Mouse (Mus musculus) CH12.LX (cell line): Measurements from ENCODE around the gene Ube2i. TPM values are rescaled to one million over a fixed set of nuclear protein-coding genes. Genes with fewer than 3 reads are reported as not detected.

Experiments used
- DNase-seq: peaks from one replicate; pipeline ENCODE4 v3.0.0-alpha.2; 2013; ENCODE audit errors: extremely low read depth
- H3K27ac ChIP-seq: 2 replicates; pipeline ENCODE4 v1.5.1; 2012; ENCODE audit warnings: low read depth, mild to moderate bottlenecking, control low read depth, moderate library complexity; ENCODE audit not compliant: insufficient read depth
- H3K27me3 ChIP-seq: replicated peaks from 2 replicates; pipeline ENCODE3; 2012; ENCODE audit warnings: inconsistent platforms
- H3K36me3 ChIP-seq, 2 experiments: replicated peaks in 1 of 2; 2 replicates each; pipeline versions ENCODE3 to v1.6.1; 2012; ENCODE audit warnings: inconsistent platforms in 1 of 2, low read length in 1 of 2, mild to moderate bottlenecking in 1 of 2, mixed read lengths in 1 of 2, moderate library complexity in 1 of 2; ENCODE audit not compliant: control insufficient read depth in 1 of 2, insufficient read depth in 1 of 2
- H3K4me1 ChIP-seq, 2 experiments: 2 replicates each; pipeline ENCODE4 v1.6.1; 2012; ENCODE audit warnings: inconsistent platforms in 1 of 2, moderate library complexity in 1 of 2; ENCODE audit not compliant: insufficient read depth in 2 of 2, control insufficient read depth in 1 of 2
- H3K4me2 ChIP-seq: 2 replicates; pipeline ENCODE4 v1.6.1; 2012; ENCODE audit warnings: low read depth, mild to moderate bottlenecking, control low read depth; ENCODE audit not compliant: poor library complexity, insufficient read depth, severe bottlenecking
- H3K4me3 ChIP-seq, 3 experiments: fragments of 150-350 bp in 1 of 3; sonication (generic) in 1 of 3; replicated peaks in 1 of 3; 2 replicates each; pipeline versions ENCODE3 to v1.5.1; 2011 to 2012; ENCODE audit warnings: low read depth in 2 of 3, low read length in 2 of 3, mild to moderate bottlenecking in 2 of 3, moderate library complexity in 2 of 3, control low read depth in 1 of 3, improper control_type of control experiment in 1 of 3, inconsistent platforms in 1 of 3, mixed read lengths in 1 of 3; ENCODE audit not compliant: poor library complexity in 1 of 3
- H3K79me2 ChIP-seq: replicated peaks from 2 replicates; pipeline ENCODE4 v1.6.1; 2012; ENCODE audit warnings: mild to moderate bottlenecking, moderate library complexity; ENCODE audit not compliant: control insufficient read depth, poor library complexity, insufficient read depth, severe bottlenecking; ENCODE audit errors: extremely low read depth
- H3K9ac ChIP-seq: 2 replicates; pipeline ENCODE4 v1.6.1; 2012; ENCODE audit warnings: low read depth, mild to moderate bottlenecking, control low read depth, moderate library complexity; ENCODE audit not compliant: insufficient read depth
- H3K9me3 ChIP-seq: replicated peaks from 2 replicates; pipeline ENCODE3; 2012; ENCODE audit warnings: low read length, inconsistent platforms, mixed read lengths
- BHLHE40 ChIP-seq: IDR thresholded peaks from 2 replicates; pipeline ENCODE4 v1.6.1; 2011; ENCODE audit warnings: mild to moderate bottlenecking, low read depth, low read length, improper control_type of control experiment
- CTCF ChIP-seq, 2 experiments: IDR thresholded peaks in 1 of 2; conservative IDR thresholded peaks in 1 of 2; 2 replicates each; pipeline ENCODE4 v1.5.1; 2011 to 2012; ENCODE audit warnings: low read depth in 2 of 2, low read length in 2 of 2, improper control_type of control experiment in 1 of 2, inconsistent platforms in 1 of 2, mild to moderate bottlenecking in 1 of 2, moderate library complexity in 1 of 2
- E2F4 ChIP-seq: IDR thresholded peaks from 2 replicates; pipeline ENCODE4 v1.6.1; 2011; ENCODE audit warnings: low read depth, low read length, improper control_type of control experiment; ENCODE audit not compliant: insufficient replicate concordance
- ELF1 ChIP-seq: IDR thresholded peaks from 2 replicates; pipeline ENCODE4 v1.6.1; 2014; ENCODE audit warnings: low read depth, mild to moderate bottlenecking, inconsistent platforms, low read length, improper control_type of control experiment
- EP300 ChIP-seq: IDR thresholded peaks from 2 replicates; pipeline ENCODE4 v1.6.1; 2011; ENCODE audit warnings: low read length, improper control_type of control experiment
- KAT2A ChIP-seq: IDR thresholded peaks from 2 replicates; pipeline ENCODE4 v1.6.1; 2012; ENCODE audit warnings: low read length, improper control_type of control experiment, inconsistent platforms; ENCODE audit not compliant: insufficient replicate concordance
- MAFK ChIP-seq: IDR thresholded peaks from 2 replicates; pipeline ENCODE4 v1.6.1; 2011; ENCODE audit warnings: low read length, improper control_type of control experiment; ENCODE audit not compliant: insufficient replicate concordance
- MAX ChIP-seq: IDR thresholded peaks from 2 replicates; pipeline ENCODE4 v1.6.1; 2011; ENCODE audit warnings: low read length, improper control_type of control experiment
- MYC ChIP-seq: IDR thresholded peaks from 2 replicates; pipeline ENCODE4 v1.6.1; 2011; ENCODE audit warnings: low read depth, mild to moderate bottlenecking, improper control_type of control experiment, low read length
- NELFE ChIP-seq: IDR thresholded peaks from 2 replicates; pipeline ENCODE4 v1.6.1; 2011; ENCODE audit warnings: low read depth, low read length, improper control_type of control experiment
- PAX5 ChIP-seq: IDR thresholded peaks from 2 replicates; pipeline ENCODE4 v1.6.1; 2012; ENCODE audit warnings: low read length, inconsistent platforms, mixed read lengths
- POLR2A ChIP-seq: IDR thresholded peaks from 2 replicates; pipeline ENCODE4 v1.6.1; 2011; ENCODE audit warnings: low read depth, mild to moderate bottlenecking, improper control_type of control experiment, low read length
- SMC3 ChIP-seq: IDR thresholded peaks from 2 replicates; pipeline ENCODE4 v1.6.1; 2011; ENCODE audit warnings: low read depth, low read length, improper control_type of control experiment
- TCF12 ChIP-seq: IDR thresholded peaks from 2 replicates; pipeline ENCODE4 v1.6.1; 2014; ENCODE audit warnings: low read depth, mild to moderate bottlenecking, inconsistent platforms, low read length, improper control_type of control experiment
- UBTF ChIP-seq: IDR thresholded peaks from 2 replicates; pipeline ENCODE4 v1.6.1; 2012; ENCODE audit warnings: low read depth, mild to moderate bottlenecking, inconsistent platforms, low read length, improper control_type of control experiment, moderate library complexity
- ZKSCAN1 ChIP-seq: IDR thresholded peaks from 2 replicates; pipeline ENCODE4 v1.6.1; 2012; ENCODE audit warnings: low read depth, inconsistent platforms, low read length, improper control_type of control experiment, borderline replicate concordance
- dilution Hi-C: fragments of 300-500 bp; cut with MboI; formaldehyde crosslinking; loops from 2 replicates; pipeline ENCODE4 v1.14.3; 2020; ENCODE audit warnings: low sequenced_read_pairs; ENCODE audit not compliant: extremely low pct_unique_long_range_greater_than_20kb, extremely low pct_ligation_motif_present
- in situ Hi-C: fragments of 300-500 bp; cut with MboI; formaldehyde crosslinking; loops from 3 replicates; pipeline ENCODE4 v1.14.3; 2019; ENCODE audit warnings: low sequenced_read_pairs, low pct_ligation_motif_present, low pct_unique_long_range_greater_than_20kb, mixed read lengths
- polyA plus RNA-seq: library from polyadenylated mRNA; unstranded; fragments of >175 nt; gene quantifications from 2 replicates; pipeline ENCODE4 v1.2.1, GENCODE M21; 2012; ENCODE audit warnings: low read depth; ENCODE audit not compliant: insufficient read length
- total RNA-seq, 2 experiments: library from RNA; depleted of rRNA; stranded (reverse); fragments of 300-350 nt in 1 of 2; fragments of >200 nt in 1 of 2; gene quantifications; 2 replicates each; pipeline ENCODE4 v1.2.3; 2012 to 2014

Gene Ube2i
- total and polyA plus RNA-seq, 3 experiments, result 356 to 731 (median 578) TPM

- Histone ChIP-seq H3K4me3 (no peak overlapping the region), H3K9me3 (no peaks in the 10 kb centered on the region), H3K4me2 (no peak overlapping the region), H3K27ac (no peak overlapping the region), H3K36me3 (peaks cover 81 to 82% of the 10 kb centered on the region in 2 experiments)
- no peak for DNase-seq
- TF ChIP-seq NELFE, result no peak
- no peak for TF ChIP-seq ZKSCAN1
- no peak for TF ChIP-seq KAT2A
- TF ChIP-seq TCF12, result no peak
- TF ChIP-seq MAX, result no peak
- TF ChIP-seq CTCF (conservative IDR thresholded peaks at IDR 0.05 in 1 of 2, IDR thresholded peaks at IDR 0.05 in 1 of 2; ENCODE audit: low read depth in 2 of 2, low read length in 2 of 2), result peak in 1 of 2 experiments; percentile 43; a peak in 2 of 4 replicates
- TF ChIP-seq SMC3, result peak; percentile 27; the same call in 1 of the 2 replicates
- no peak for TF ChIP-seq PAX5
- TF ChIP-seq, all 38 proteins: peak for 2
- Histone ChIP-seq H3K9ac (no peak overlapping the region), H3K79me2 (peaks cover 33% of the 10 kb centered on the region), H3K4me1 (peaks cover 0 to 2% of the 10 kb centered on the region in 2 experiments; a peak in 1 of 4 replicates), H3K27me3 (no peaks in the 10 kb centered on the region)
- in situ Hi-C loops (no loop called here), dilution Hi-C loops (no loop called here)
Measured at GRCm38 (mm10) chr17:25264453-25264852, 10.0 kb downstream of the Ube2i start.

GRCm38 (mm10) chr17:25257804-25258261 is 16.6 kb downstream of the Ube2i start:
- no peaks in the 10 kb centered on the region for H3K79me2 ChIP-seq
- no peak overlapping the region for H3K27ac ChIP-seq
- TF ChIP-seq BHLHE40 (no peak), PAX5 (no peak), E2F4 (no peak), MAFK (no peak), POLR2A (no peak)
- H3K27me3 ChIP-seq, result peaks cover 6% of the 10 kb centered on the region
- H3K4me3 ChIP-seq, result no peak overlapping the region
- H3K9me3 ChIP-seq, result no peaks in the 10 kb centered on the region
- no peak overlapping the region for H3K4me2 ChIP-seq
- in situ Hi-C loops (no loop called here), dilution Hi-C loops (no loop called here)
- peaks cover 4 to 20% of the 10 kb centered on the region in 2 experiments; a peak in 3 of 4 replicates for H3K4me1 ChIP-seq
- H3K9ac ChIP-seq, result no peak overlapping the region
- H3K36me3 ChIP-seq, result peaks cover 25 to 40% of the 10 kb centered on the region in 2 experiments
- DNase-seq, result peak; percentile 59

- no peak for DNase-seq
Measured at GRCm38 (mm10) chr17:25256140-25256754, 18.2 kb downstream of the Ube2i start, which contains the start of gene Baiap3. Gene Baiap3 (minus strand): TSS chr17:25256364.

More at GRCm38 (mm10) chr17:25256140-25256754, 18.2 kb downstream of the Ube2i start, which contains the start of gene Baiap3:
- Histone ChIP-seq H3K4me3 (no peak within 1 kb of the TSS), H3K27ac (no peak within 1 kb of the TSS), H3K79me2 (no peaks in the 10 kb centered on the region), H3K9me3 (no peaks in the 10 kb centered on the region), H3K4me1 (peaks cover 4 to 20% of the 10 kb centered on the region in 2 experiments; a peak in 3 of 4 replicates), H3K4me2 (no peak within 1 kb of the TSS), H3K27me3 (peaks cover 17% of the 10 kb centered on the region), H3K36me3 (peaks cover 19 to 34% of the 10 kb centered on the region in 2 experiments), H3K9ac (no peak within 1 kb of the TSS)
- in situ Hi-C loops, result no loop called here
- no peak for TF ChIP-seq KAT2A
- TF ChIP-seq UBTF, result no peak
- TF ChIP-seq ELF1, result no peak
- TF ChIP-seq MYC, result no peak
- TF ChIP-seq EP300, result no peak
- dilution Hi-C loops, result no loop called here
